Mouse (Mus musculus): ENCODE results near the gene Celf6. TPM values are rescaled to one million over a fixed set of nuclear protein-coding genes. Genes with fewer than 3 reads are reported as not detected.

The Celf6 gene
- polyA plus RNA-seq, 1 experiment from 2014 or later = 0.07 TPM

GRCm38 (mm10) chr9:59639936-59640335 is 62.2 kb downstream of the Celf6 start:
- WGBS (ENCODE audit: insufficient replicate concordance) = 88% methylated on average over 4 of the region's 4 CpGs
- H3K36me3 ChIP-seq (ENCODE audit: control insufficient read depth, insufficient read depth, low read length) = peaks cover 14% of the 10 kb centered on the region
- no peak for ATAC-seq (replicated peaks; ENCODE audit: insufficient number of reproducible peaks, low FRiP score, low TSS enrichment)

DNA sequence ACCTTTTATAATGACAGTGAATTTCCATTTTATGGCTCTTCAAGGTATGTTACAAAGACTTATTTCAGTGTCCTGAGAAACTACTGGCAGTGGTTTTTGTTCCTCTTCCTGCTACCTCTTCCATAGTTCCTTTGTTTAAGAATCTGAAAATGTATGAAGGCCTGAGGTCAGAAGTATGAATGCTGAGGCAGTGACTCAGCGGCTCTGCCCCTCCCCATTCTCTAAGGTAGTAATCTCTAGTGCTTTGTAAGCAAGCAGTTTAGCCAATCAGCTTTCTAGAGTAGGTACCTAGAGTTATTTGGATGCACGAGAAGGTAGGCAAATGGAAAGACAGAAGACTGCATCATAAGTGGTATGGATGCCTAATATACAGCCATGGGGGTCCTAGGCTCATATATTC is 63.6 kb downstream of the Celf6 start:
- 76% methylated on average over 2 of the region's 2 CpGs for WGBS (ENCODE audit: insufficient replicate concordance)
- Histone ChIP-seq H3K36me3 (ENCODE audit: control insufficient read depth, insufficient read depth, low read length) (peaks cover 11% of the 10 kb centered on the region), H3K27me3 (ENCODE audit: control insufficient read depth, insufficient read depth, low read length) (no peaks in the 10 kb centered on the region)

More at GRCm38 (mm10) chr9:59639936-59640335, 62.2 kb downstream of the Celf6 start:
- H3K27ac ChIP-seq (ENCODE audit: low read depth, low read length) = no peak overlapping the region
- no peaks in the 10 kb centered on the region for H3K27me3 ChIP-seq (ENCODE audit: control insufficient read depth, insufficient read depth, low read length)
- H3K4me2 ChIP-seq = no peak overlapping the region
- no peak overlapping the region for H3K9ac ChIP-seq (ENCODE audit: low read depth, low read length)
- H3K4me1 ChIP-seq (ENCODE audit: control insufficient read depth, insufficient read depth, low read length) = no peaks in the 10 kb centered on the region
- no peaks in the 10 kb centered on the region for H3K9me3 ChIP-seq (replicated peaks; ENCODE audit: control insufficient read depth, low read length)
- no peak overlapping the region for H3K4me3 ChIP-seq (ENCODE audit: low read depth, low read length)

DNA sequence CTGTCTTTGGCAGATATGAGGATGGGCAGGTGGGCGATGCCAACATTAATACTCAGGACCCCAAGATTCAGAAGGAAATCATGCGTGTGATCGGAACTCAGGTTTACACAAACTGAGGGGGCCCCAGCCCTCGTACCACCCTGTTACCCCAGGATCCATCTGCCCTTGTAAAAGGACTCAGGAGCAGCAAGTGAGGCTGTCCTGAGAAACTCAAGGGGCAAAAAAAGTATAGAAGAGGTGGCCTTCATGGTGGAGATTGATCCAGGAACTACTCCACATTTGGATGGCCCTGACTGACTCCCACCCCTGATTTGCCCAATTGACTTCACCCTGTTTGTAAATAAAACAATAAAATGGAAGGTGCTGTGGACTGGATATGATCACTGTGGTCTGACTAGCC is 72.2 kb downstream of the Celf6 start:
- H3K4me2 ChIP-seq = no peak overlapping the region
- H3K4me1 ChIP-seq (ENCODE audit: control insufficient read depth, insufficient read depth, low read length) = no peaks in the 10 kb centered on the region
- ATAC-seq (replicated peaks; ENCODE audit: insufficient number of reproducible peaks, low FRiP score, low TSS enrichment) = no peak
- peaks cover 7% of the 10 kb centered on the region for H3K36me3 ChIP-seq (ENCODE audit: control insufficient read depth, insufficient read depth, low read length)
- H3K9me3 ChIP-seq (replicated peaks; ENCODE audit: control insufficient read depth, low read length) = no peaks in the 10 kb centered on the region
- no peak overlapping the region for H3K27ac ChIP-seq (ENCODE audit: low read depth, low read length)
- no peaks in the 10 kb centered on the region for H3K27me3 ChIP-seq (ENCODE audit: control insufficient read depth, insufficient read depth, low read length)
- no peak overlapping the region for H3K9ac ChIP-seq (ENCODE audit: low read depth, low read length)
- 92% methylated on average over 4 of the region's 4 CpGs for WGBS (ENCODE audit: insufficient replicate concordance)
- H3K4me3 ChIP-seq (ENCODE audit: low read depth, low read length) = no peak overlapping the region

More for the DNA sequence above, 63.6 kb downstream of the Celf6 start:
- Histone ChIP-seq H3K9me3 (replicated peaks; ENCODE audit: control insufficient read depth, low read length) (no peaks in the 10 kb centered on the region), H3K4me3 (ENCODE audit: low read depth, low read length) (no peak overlapping the region), H3K9ac (ENCODE audit: low read depth, low read length) (no peak overlapping the region), H3K4me1 (ENCODE audit: control insufficient read depth, insufficient read depth, low read length) (no peaks in the 10 kb centered on the region), H3K4me2 (no peak overlapping the region), H3K27ac (ENCODE audit: low read depth, low read length) (no peak overlapping the region)
- ATAC-seq (replicated peaks; ENCODE audit: insufficient number of reproducible peaks, low FRiP score, low TSS enrichment) = no peak

GRCm38 (mm10) chr9:59653371-59653770 is 75.7 kb downstream of the Celf6 start:
- H3K36me3 ChIP-seq (ENCODE audit: control insufficient read depth, insufficient read depth, low read length) = peaks cover 7% of the 10 kb centered on the region
- 0 out of 2 replicates have a peak, but pooled peaks cover 2% of the 10 kb centered on the region for H3K4me1 ChIP-seq (ENCODE audit: control insufficient read depth, insufficient read depth, low read length)
- no peaks in the 10 kb centered on the region for H3K27me3 ChIP-seq (ENCODE audit: control insufficient read depth, insufficient read depth, low read length)
- H3K4me2 ChIP-seq = no peak overlapping the region
- WGBS (ENCODE audit: insufficient replicate concordance) = 16% methylated on average over 3 of the region's 3 CpGs
- no peak for ATAC-seq (replicated peaks; ENCODE audit: insufficient number of reproducible peaks, low FRiP score, low TSS enrichment)
- H3K9me3 ChIP-seq (replicated peaks; ENCODE audit: control insufficient read depth, low read length) = no peaks in the 10 kb centered on the region
- H3K27ac ChIP-seq (ENCODE audit: low read depth, low read length) = no peak overlapping the region
- no peak overlapping the region for H3K4me3 ChIP-seq (ENCODE audit: low read depth, low read length)
- H3K9ac ChIP-seq (ENCODE audit: low read depth, low read length) = no peak overlapping the region

GRCm38 (mm10) chr9:59654450-59654983 is 76.8 kb downstream of the Celf6 start:
- Histone ChIP-seq H3K4me1 (ENCODE audit: control insufficient read depth, insufficient read depth, low read length) (peaks cover 10% of the 10 kb centered on the region), H3K9ac (ENCODE audit: low read depth, low read length) (no peak overlapping the region), H3K9me3 (replicated peaks; ENCODE audit: control insufficient read depth, low read length) (no peaks in the 10 kb centered on the region), H3K4me2 (no peak overlapping the region), H3K4me3 (ENCODE audit: low read depth, low read length) (no peak overlapping the region), H3K27me3 (ENCODE audit: control insufficient read depth, insufficient read depth, low read length) (no peaks in the 10 kb centered on the region), H3K27ac (ENCODE audit: low read depth, low read length) (no peak overlapping the region), H3K36me3 (ENCODE audit: control insufficient read depth, insufficient read depth, low read length) (0 out of 2 replicates have a peak, but pooled peaks cover under 1% of the 10 kb centered on the region)
- 74% methylated on average over 2 of the region's 2 CpGs for WGBS (ENCODE audit: insufficient replicate concordance)
- ATAC-seq (replicated peaks; ENCODE audit: insufficient number of reproducible peaks, low FRiP score, low TSS enrichment) = no peak

GRCm38 (mm10) chr9:59655958-59656634 is 78.4 kb downstream of the Celf6 start, which contains the start of gene Pkm:
TSS of gene Pkm (plus strand) at chr9:59656368.
- peak; percentile 87 for ATAC-seq (replicated peaks; ENCODE audit: insufficient number of reproducible peaks, low FRiP score, low TSS enrichment)
- Histone ChIP-seq H3K4me1 (ENCODE audit: control insufficient read depth, insufficient read depth, low read length) (peaks cover 25% of the 10 kb centered on the region), H3K4me2 (peak within 1 kb of the TSS; percentile 76), H3K9me3 (replicated peaks; ENCODE audit: control insufficient read depth, low read length) (no peaks in the 10 kb centered on the region), H3K9ac (ENCODE audit: low read depth, low read length) (peak within 1 kb of the TSS; percentile 89), H3K36me3 (ENCODE audit: control insufficient read depth, insufficient read depth, low read length) (no peaks in the 10 kb centered on the region), H3K4me3 (ENCODE audit: low read depth, low read length) (peak within 1 kb of the TSS; percentile 95), H3K27ac (ENCODE audit: low read depth, low read length) (peak within 1 kb of the TSS; percentile 98), H3K27me3 (ENCODE audit: control insufficient read depth, insufficient read depth, low read length) (no peaks in the 10 kb centered on the region)
- WGBS (ENCODE audit: insufficient replicate concordance) = under 1% methylated on average over 46 of the region's 46 CpGs

Other genes with a start within 250 kb of the Celf6 start
- gene Bbs4, start 224.4 kb upstream of the Celf6 start, polyA plus RNA-seq (2014; fragmentation: Nextera tagmentation; extraction: Ambion mirVana) = 7.3 and 7.9 TPM in 2 replicates
- gene Arih1, start 91.3 kb upstream of the Celf6 start, polyA plus RNA-seq (2014; fragmentation: Nextera tagmentation; extraction: Ambion mirVana) = 15.3 and 15.4 TPM in 2 replicates
- 67.1 and 76.9 TPM in 2 replicates for gene Hexa, start 38.4 kb upstream of the Celf6 start, polyA plus RNA-seq (2014; fragmentation: Nextera tagmentation; extraction: Ambion mirVana)
- 0.39 and 0.41 TPM in 2 replicates for gene Tmem202, start 38.1 kb upstream of the Celf6 start, polyA plus RNA-seq (2014; fragmentation: Nextera tagmentation; extraction: Ambion mirVana)
- gene Parp6, start 39.4 kb downstream of the Celf6 start, polyA plus RNA-seq (2014; fragmentation: Nextera tagmentation; extraction: Ambion mirVana) = 19.2 and 21.7 TPM in 2 replicates
- gene Pkm, start 78.5 kb downstream of the Celf6 start, polyA plus RNA-seq (2014; fragmentation: Nextera tagmentation; extraction: Ambion mirVana) = 1,555 and 1,889 TPM in 2 replicates
- gene Gramd2, start 102.2 kb downstream of the Celf6 start, polyA plus RNA-seq (2014; fragmentation: Nextera tagmentation; extraction: Ambion mirVana) = 0.14 and 0.31 TPM in 2 replicates
- gene Senp8, start 172.8 kb downstream of the Celf6 start, polyA plus RNA-seq (2014; fragmentation: Nextera tagmentation; extraction: Ambion mirVana) = 14.9 and 15.1 TPM in 2 replicates
- 11.4 and 13.8 TPM in 2 replicates for gene Myo9a, start 173.0 kb downstream of the Celf6 start, polyA plus RNA-seq (2014; fragmentation: Nextera tagmentation; extraction: Ambion mirVana)